Mouse (Mus musculus) v-Abl transformed pro-B cells (cell line): ENCODE results near the gene Gxylt1.
"Not testable (repeated sequence)": the region's sequence is repeated elsewhere in the genome, so short reads cannot be mapped to it uniquely, and the experiment has no call there.

ENCODE experiments used
- in situ Hi-C, 2 experiments: fragments of 400-800 bp; cut with MboI; formaldehyde crosslinking; loops; one replicate each; pipeline ENCODE4 v1.15.1; 2025; ENCODE audit not compliant: unreplicated experiment in 2 of 2

The Gxylt1 gene

DNA sequence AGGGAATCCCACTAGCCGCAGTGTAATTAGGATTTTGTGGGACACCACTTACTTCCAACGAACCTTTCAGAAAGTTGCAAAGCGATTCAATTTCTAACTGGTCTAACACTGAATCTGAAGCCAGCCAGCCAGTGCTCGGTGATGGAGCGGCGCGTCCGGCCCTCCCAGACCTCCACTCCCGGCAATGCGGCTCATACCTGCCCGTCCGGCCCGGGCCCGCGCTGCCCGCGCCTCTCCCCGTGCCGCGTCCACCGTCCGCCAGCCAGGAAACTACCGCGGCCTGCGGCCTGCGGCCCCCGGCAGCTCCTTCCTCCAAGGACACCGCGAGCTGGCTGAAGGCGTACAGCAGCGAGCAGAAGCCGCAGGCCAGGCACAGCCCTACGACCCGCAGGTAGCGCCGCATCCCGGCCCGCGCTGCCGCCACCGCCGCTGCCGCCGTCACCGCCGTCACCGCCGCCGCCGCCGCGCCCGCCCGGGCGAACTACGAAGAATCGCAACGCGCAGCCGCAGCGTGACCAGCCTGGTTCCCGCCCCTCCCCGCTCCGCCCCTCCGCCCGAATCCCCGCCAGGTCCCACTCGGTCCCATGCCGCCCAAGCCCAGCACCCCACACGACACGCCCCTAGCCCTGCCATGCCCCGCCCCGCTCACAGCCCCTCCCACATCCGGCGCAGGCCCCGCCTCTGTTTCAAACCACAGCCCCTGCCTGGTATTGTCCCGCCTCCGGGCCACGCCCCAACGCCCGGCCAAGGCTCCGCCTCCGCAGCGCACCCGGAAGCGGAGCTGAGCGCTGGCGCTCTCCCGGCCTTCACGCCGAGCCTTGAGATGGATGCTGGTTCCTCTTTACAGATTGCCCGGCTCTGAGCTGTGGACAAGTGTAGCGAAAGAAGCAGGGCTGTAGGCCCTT lies at the start of gene Gxylt1:
TSS of gene Gxylt1 (minus strand) at position 501 of the 905 bp plus-strand sequence.
- in situ Hi-C loops: loop anchor here (5.0 to 25.0 kb wide), 5 partner anchors 60 to 1638 kb away; partner anchors contain the start of genes Irak4 (in 2 of the 2), Pus7l (in 2 of the 2), Yaf2 (in 2 of the 2) and Pphln1 (in 1 of the 2)

DNA sequence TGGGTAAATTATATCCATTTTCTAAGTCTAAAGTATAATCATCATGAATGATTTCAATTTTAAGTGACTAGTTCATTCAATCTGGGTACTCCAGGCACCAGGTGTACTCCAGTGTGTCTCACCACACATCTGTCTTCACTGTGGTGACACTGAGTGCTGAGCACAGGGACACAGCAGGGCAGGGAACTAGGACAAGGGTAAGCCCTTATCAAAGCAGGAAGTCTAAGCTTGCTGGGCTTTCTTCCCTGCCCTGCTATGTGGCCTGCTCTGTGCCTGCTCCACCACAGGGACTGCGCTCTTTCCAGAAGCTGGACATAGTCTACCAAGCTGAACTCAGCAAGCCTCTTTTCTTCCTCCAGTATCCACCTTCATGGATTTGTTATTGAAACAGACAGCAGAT lies 43.8 kb upstream of the Gxylt1 start:
- in situ Hi-C loops: no loop called here

DNA sequence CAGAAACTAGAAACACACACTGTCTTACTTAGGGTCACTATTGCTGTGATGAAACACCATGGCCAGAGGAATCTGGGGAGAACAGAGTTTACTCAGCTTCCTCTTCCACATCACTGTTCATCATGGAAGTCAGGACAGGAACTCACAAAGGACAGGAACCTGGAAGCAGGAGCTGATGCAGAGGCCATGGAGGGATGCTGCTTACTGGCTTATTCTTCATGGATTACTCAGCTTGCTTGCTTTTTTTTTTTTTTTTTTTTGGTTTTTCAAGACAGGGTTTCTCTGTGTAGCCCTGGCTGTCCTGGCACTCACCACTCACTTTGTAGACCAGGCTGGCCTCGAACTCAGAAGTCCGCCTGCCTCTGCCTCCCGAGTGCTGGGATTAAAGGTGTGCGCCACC lies 35.3 kb upstream of the Gxylt1 start:
- in situ Hi-C loops: not testable (repeated sequence)

DNA sequence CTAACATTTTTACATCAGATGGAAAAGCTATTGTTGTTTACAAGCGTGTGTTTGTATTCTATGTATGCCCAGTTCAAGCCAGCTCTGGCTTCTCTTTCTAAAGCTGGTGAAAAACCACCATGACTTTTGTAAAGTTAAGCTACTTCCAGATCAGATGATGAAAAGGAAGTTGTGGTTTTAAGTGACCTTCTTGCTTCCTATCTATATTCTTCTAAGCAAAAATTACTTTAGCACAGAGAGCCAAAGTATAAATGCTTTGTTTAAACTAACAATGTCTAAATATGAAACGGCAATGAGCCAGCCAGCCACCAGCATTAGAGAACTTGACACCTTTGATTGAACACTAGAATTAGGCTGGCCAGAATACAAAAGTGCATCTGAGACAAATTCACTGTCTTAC lies 23.2 kb upstream of the Gxylt1 start:
- in situ Hi-C loops: loop anchor here (5.0 kb wide), 2 partner anchors 34 to 39 kb away; partner anchors contain the start of gene Yaf2 (in 1 of the 2)

DNA sequence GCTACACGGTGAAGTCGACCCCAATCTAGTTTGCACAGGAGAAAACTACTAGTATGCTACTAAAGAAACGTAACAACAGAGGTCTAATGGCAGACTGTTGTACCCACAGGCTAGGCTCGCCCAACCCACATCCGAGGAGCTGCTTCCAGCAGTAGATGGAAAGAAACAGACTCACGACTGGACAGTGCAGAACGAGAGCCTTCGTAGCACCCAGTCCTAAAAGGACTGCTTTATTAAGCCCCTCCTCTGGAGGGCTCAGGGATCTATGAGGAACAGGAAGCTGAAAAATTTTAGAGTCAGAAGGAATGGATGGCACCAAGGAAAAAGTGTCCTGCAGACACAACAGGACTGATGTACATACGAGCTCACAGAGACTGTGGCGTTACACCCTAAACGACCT lies 19.5 kb upstream of the Gxylt1 start:
- in situ Hi-C loops: no loop called here

- in situ Hi-C loops: no loop called here
Measured at GRCm38 (mm10) chr15:93288321-93288720, 13.3 kb upstream of the Gxylt1 start.

DNA sequence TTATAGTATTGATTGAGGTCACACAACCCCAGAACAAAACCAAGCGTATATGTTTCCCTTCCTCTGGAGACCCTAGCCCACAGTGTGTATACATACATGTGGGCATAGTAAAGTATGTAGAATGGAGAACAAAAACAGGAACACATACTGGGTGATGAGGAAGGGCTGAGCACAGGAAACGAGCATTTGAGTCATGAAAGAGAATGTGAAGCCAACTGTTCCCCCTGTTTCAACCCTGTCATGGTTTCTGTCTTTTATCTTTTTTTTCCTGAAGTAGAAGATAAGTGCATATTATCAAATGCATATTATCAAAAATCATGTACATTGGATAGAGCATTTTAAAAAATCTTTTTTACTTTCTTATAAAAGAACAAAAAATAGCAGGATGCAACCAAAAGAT lies 12.6 kb upstream of the Gxylt1 start:
- in situ Hi-C loops: no loop called here

DNA sequence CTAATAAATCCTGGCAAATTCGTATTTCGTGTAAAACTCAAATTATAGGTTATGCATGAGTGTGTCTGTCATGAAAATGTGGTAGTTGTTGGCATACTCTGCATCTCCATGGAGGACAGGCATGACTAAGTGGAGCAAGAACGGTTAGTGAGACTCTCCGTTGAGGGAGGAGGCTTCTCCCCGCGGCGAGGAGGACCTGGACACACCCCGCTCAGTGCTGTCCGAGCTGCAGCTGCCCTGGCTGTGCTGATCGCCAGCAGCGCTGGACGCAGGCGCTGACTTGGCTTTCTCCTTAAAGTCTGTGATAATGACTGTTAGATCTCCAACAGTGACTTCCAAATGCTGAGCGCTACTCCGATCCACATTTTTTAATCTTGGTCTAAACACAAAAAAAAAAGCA lies 10.3 kb upstream of the Gxylt1 start:
- in situ Hi-C loops: no loop called here

DNA sequence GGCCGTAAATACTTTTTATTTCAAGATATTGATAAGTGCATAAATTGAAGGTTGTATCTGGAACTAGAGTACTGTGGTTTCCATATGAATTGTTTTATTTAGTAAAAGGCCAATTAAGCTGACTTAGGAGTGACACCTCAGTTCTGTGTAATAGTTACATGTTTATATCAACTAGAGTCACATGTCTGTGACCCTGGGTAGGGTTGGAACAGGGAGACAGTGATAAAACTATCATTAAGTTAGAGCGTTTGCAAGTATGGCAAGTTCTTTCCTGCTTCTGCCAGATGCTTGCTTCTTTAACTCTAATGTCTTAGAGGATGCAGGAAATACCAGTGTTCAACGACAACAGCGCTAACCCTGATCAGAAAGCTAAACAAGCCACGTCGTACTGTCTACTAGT lies 9.3 kb upstream of the Gxylt1 start:
- in situ Hi-C loops: no loop called here

GRCm38 (mm10) chr15:93283349-93283748 lies 8.4 kb upstream of the Gxylt1 start:
- in situ Hi-C loops: no loop called here

GRCm38 (mm10) chr15:93276276-93276675 lies 1.3 kb upstream of the Gxylt1 start:
- in situ Hi-C loops: loop anchor here (5.0 to 10.0 kb wide), 2 partner anchors 59 to 121 kb away; partner anchors contain the start of genes Pphln1 (in 1 of the 2), Yaf2 (in 1 of the 2) and Zcrb1 (in 1 of the 2)

GRCm38 (mm10) chr15:93275623-93276022 lies 644 bp upstream of the Gxylt1 start:
- in situ Hi-C loops: loop anchor here (5.0 to 10.0 kb wide), 2 partner anchors 59 to 122 kb away; partner anchors contain the start of genes Pphln1 (in 1 of the 2), Yaf2 (in 1 of the 2) and Zcrb1 (in 1 of the 2)

DNA sequence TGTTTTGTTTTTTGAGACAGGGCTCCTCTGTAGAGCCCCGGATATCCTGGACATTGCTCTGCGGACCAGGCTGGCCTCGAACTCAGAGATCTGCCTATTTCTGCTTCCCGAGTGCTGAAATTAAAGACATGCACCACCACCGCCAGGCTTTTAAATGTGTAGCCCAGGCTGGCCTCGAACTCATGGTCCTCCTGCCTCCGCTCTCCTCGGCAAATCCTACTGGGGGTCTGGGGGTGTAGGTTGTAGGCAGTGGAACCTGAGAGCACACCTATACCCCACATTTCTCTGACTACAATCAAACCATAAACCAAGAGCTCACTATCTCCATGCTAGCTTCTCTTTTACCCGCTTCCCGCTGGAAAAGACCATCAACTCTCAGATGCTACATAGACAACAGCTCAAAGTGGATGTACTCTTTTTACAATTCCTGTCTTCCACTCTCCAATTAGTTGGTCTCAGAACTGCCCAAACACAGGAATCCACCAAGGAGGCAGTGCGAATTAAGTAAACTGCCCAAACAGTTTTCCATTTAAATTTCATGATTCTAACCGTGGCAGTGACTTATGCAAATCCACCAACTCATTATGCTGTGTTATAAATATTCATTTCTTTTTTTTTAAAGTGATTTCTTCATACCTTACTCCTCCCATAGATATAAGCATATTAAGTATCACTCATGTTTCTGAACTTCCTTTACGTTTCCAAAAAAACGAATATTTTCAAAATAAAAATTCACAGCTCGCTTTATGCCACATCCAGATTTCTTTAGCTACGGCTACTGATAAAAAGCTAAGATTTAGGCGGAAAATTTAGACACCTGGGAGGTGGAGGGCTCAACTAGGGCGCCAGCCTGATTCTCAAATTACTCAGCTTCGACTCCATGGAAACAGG lies 946 bp downstream of the Gxylt1 start:
- in situ Hi-C loops: loop anchor here (5.0 to 25.0 kb wide), 4 partner anchors 61 to 1637 kb away; partner anchors contain the start of genes Irak4 (in 2 of the 2), Pus7l (in 2 of the 2) and Yaf2 (in 2 of the 2)

DNA sequence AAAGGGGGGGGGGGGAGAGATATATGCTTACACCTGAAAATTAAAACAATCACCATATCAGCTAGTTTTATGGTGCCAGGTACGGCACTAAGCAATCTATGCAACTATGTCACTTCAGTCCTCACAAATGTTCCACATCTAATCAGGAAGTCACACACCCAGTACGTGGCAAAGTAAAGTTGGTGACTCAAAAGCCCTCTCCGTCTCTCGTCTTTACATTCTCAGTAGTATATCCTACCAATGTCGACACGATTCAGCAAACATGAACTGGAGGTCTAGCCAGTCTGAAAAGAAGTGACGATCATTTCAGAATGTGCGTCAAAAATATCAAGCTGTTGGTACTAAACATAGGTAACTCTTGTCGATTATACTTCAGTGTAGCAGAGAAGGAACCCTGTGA lies 2.0 kb downstream of the Gxylt1 start:
- in situ Hi-C loops: loop anchor here (5.0 to 25.0 kb wide), 4 partner anchors 62 to 1636 kb away; partner anchors contain the start of genes Irak4 (in 2 of the 2), Pus7l (in 2 of the 2) and Yaf2 (in 2 of the 2)

GRCm38 (mm10) chr15:93270289-93270855 lies 4.6 kb downstream of the Gxylt1 start:
- in situ Hi-C loops: loop anchor here (5.0 to 25.0 kb wide), 4 partner anchors 64 to 1633 kb away; partner anchors contain the start of genes Irak4 (in 2 of the 2), Pus7l (in 2 of the 2) and Yaf2 (in 2 of the 2)

DNA sequence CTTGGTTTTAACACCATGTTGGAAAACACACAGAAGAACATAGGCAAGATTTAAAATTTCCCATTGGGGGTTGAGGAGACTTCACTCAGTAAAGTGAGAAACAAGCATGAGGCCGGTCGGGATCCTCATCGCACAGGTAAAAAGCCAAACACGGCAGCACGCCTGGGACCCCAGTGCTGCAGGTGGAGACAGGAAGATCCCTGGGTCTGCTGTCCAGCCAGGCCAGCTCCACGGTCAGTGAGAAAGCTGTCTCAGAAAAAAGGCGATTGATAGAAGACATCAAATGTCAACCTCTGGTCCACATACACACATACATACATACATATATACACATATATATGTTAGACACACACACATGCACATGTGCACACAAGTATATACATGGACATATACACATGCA lies 5.4 kb downstream of the Gxylt1 start:
- in situ Hi-C loops: loop anchor here (5.0 to 25.0 kb wide), 3 partner anchors 168 to 1632 kb away; partner anchors contain the start of genes Irak4 (in 2 of the 2) and Pus7l (in 2 of the 2)

DNA sequence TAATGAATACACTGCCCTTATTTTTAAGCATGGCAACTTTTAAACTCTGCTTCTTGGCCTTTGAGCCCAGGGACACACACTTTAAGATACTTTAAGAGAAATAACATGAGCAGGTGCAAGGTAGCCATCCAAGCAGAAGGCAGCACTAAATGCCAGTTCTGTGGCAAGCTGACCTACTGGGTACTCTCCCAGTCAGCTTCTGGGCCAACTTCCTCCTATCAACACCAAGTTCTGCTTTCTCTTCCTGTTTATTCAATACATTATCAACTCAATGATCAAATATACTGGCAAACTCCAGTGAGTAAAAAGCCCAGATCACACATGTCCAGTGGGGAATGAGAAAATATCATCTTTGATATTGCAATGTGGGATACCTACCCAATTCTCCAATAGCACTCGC lies 7.0 kb downstream of the Gxylt1 start:
- in situ Hi-C loops: loop anchor here (5.0 to 25.0 kb wide), 3 partner anchors 169 to 1631 kb away; partner anchors contain the start of genes Irak4 (in 2 of the 2) and Pus7l (in 2 of the 2)

DNA sequence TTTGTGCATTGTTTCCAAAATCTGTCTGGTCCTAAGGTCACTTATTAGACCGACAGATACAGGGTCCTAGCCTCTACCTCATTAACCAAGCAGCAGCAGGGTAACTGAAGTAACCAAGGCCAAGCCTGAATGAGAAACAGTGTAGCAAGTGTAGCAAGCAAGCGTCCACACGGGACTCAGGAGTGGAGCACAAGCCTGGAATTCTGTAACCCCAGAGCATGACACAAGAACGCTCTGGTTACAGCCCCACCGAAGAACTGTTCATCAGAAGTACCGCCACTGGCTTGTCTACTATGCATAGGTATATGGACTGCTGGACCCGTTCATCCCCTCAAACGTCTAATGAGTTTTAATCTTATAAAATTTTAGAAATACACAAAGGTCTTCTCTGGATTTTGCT lies 7.5 kb downstream of the Gxylt1 start:
- in situ Hi-C loops: loop anchor here (5.0 to 25.0 kb wide), 3 partner anchors 170 to 1630 kb away; partner anchors contain the start of genes Irak4 (in 2 of the 2) and Pus7l (in 2 of the 2)

GRCm38 (mm10) chr15:93266361-93266760 lies 8.6 kb downstream of the Gxylt1 start:
- in situ Hi-C loops: loop anchor here (5.0 to 25.0 kb wide), 3 partner anchors 171 to 1629 kb away; partner anchors contain the start of genes Irak4 (in 2 of the 2) and Pus7l (in 2 of the 2)
